ENCODE assay signal across 13 mouse cellular contexts in the genomic region with DNA sequence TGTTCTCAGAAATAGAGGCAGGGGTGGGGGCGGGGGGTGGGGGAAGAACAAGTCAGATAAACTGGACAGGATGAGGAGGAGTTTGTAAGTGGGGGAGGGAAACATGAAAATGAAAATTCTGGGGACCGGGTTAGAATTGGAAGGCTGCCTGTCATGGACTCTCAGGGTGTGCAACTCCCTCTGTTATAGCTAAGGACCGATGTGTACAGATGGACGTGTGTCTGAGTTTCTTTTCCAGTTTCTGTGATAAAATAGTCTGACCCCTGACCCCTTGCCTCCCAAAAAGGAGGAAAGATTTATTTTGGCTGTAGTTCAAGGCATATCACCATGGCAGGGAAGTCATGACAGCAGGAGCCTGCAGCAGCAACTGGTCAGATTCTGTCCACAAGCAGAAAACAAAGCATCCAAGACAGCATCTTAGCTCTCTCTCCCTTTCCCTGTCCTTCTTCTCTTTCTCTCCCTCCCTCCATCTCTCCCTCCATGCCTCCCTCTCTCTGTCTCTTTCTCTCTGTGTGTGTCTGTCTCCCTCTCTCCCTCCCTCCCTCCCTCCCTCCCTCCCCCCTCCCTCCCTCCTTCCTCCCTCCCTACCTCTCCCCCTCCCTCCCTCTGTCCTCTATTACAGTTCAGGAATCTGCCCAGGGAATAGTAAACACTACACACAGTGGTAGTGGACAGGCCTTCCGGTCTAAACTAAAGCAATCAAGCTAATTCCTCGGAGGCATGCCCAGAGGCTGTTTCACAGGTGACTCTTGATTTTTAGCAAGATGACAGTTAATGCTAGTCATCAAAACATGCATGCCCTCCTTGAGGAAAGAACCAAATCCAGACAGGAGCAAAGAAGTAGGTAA.
A peak's percentile ranks its signal among the peaks of the same experiment; 100 is the strongest.
DNase-seq lines count a peak whose midpoint lies in the region; ATAC-seq and TF ChIP-seq lines count a peak whose summit lies in the region.
"Had no signal": no experiment of that assay in that cellular context is flagged by ENCODE, and none has a peak within 500 bp of the region (broad histone marks: within the 10 kb centered on the region; RNA-seq: fewer than 3 reads in every experiment).

No protein-coding gene starts in this region.

- no peak for ATAC-seq in hindbrain, embryonic 12.5 days (ENCODE audit: low FRiP score)
- ATAC-seq in lung, embryonic 14.5 days (ENCODE audit: insufficient read depth) = peak; percentile 80
- ATAC-seq in heart, postnatal 0 days (ENCODE audit: insufficient read depth, low read depth) = peak; percentile 33; the same call in 1 of the 2 replicates
- ATAC-seq in inflammation-experienced regulatory T-cells, adult 6 months = no peak
- ATAC-seq: activated CD4-positive, CD25-positive, alpha-beta regulatory T cell, adult 4 months had no signal

- H3K27ac ChIP-seq in hindbrain, embryonic 10.5 days = peak overlapping the region; percentile 45; the same call in 1 of the 2 replicates
- no peak overlapping the region for H3K27ac ChIP-seq in hindbrain, embryonic 12.5 days
- H3K27ac ChIP-seq in lung, embryonic 14.5 days (ENCODE audit: low read depth) = no peak overlapping the region
- no peak overlapping the region for H3K27ac ChIP-seq in heart, postnatal 0 days (ENCODE audit: low read depth)

- no peak for TF ChIP-seq POLR2A in lung, adult 2 months (IDR thresholded peaks at IDR 0.05; ENCODE audit: borderline replicate concordance, extremely low read depth, low read depth, low read length)

- no peaks in the 10 kb centered on the region for H3K27me3 ChIP-seq in hindbrain, embryonic 10.5 days (ENCODE audit: insufficient read depth, poor library complexity, severe bottlenecking)
- H3K27me3 ChIP-seq in hindbrain, embryonic 12.5 days = no peaks in the 10 kb centered on the region
- no peaks in the 10 kb centered on the region for H3K27me3 ChIP-seq in lung, embryonic 14.5 days (ENCODE audit: insufficient read depth, low read length)
- H3K27me3 ChIP-seq in heart, postnatal 0 days (ENCODE audit: control insufficient read depth, insufficient read depth, low read length) = no peaks in the 10 kb centered on the region

- no peaks in the 10 kb centered on the region for H3K9me3 ChIP-seq in hindbrain, embryonic 10.5 days
- no peaks in the 10 kb centered on the region for H3K9me3 ChIP-seq in hindbrain, embryonic 12.5 days (replicated peaks)
- no peaks in the 10 kb centered on the region for H3K9me3 ChIP-seq in lung, embryonic 14.5 days (ENCODE audit: low read depth, low read length)
- H3K9me3 ChIP-seq in heart, postnatal 0 days (replicated peaks; ENCODE audit: control insufficient read depth, low read length) = no peaks in the 10 kb centered on the region

- H3K9ac ChIP-seq in hindbrain, embryonic 12.5 days = no peak overlapping the region
- no peak overlapping the region for H3K9ac ChIP-seq in lung, embryonic 14.5 days
- no peak overlapping the region for H3K9ac ChIP-seq in heart, postnatal 0 days (replicated peaks; ENCODE audit: low read depth, low read length)

- no peaks in the 10 kb centered on the region for H3K36me3 ChIP-seq in hindbrain, embryonic 10.5 days
- no peaks in the 10 kb centered on the region for H3K36me3 ChIP-seq in hindbrain, embryonic 12.5 days
- no peaks in the 10 kb centered on the region for H3K36me3 ChIP-seq in lung, embryonic 14.5 days (ENCODE audit: insufficient read depth)
- H3K36me3 ChIP-seq in heart, postnatal 0 days (replicated peaks; ENCODE audit: control insufficient read depth, insufficient read depth, low read length) = no peaks in the 10 kb centered on the region

- no peak overlapping the region for H3K4me3 ChIP-seq in hindbrain, embryonic 10.5 days
- H3K4me3 ChIP-seq in hindbrain, embryonic 12.5 days = no peak overlapping the region
- no peak overlapping the region for H3K4me3 ChIP-seq in lung, embryonic 14.5 days (ENCODE audit: low read depth, low read length)
- no peak overlapping the region for H3K4me3 ChIP-seq in lung, adult 2 months (replicated peaks; ENCODE audit: extremely low read depth, low read depth, low read length)
- H3K4me3 ChIP-seq in heart, postnatal 0 days (ENCODE audit: low read depth, low read length) = no peak overlapping the region
- H3K4me3 ChIP-seq: erythroblast, embryonic 14.5 days had no signal

- DNase-seq in embryo, embryonic 10 days (ENCODE audit: low spot score) = peak; percentile 15
- no peak for DNase-seq in embryo, embryonic 9.5 days (ENCODE audit: extremely low spot score)
- DNase-seq in hindbrain, embryonic 10.5 days (ENCODE audit: low spot score) = no peak
- peak; percentile 61 for DNase-seq in lung, embryonic 14.5 days
- no peak for DNase-seq in lung, adult 2 months
- peak; percentile 15 for DNase-seq in heart, postnatal 0 days (ENCODE audit: low spot score)
- DNase-seq: cerebellum, adult 18-20 months; gastrocnemius, postnatal 25 days; lung, postnatal 36 days had no signal

- H3K4me2 ChIP-seq in hindbrain, embryonic 12.5 days (replicated peaks) = no peak overlapping the region
- H3K4me2 ChIP-seq in lung, embryonic 14.5 days = peak overlapping the region; percentile 36; the same call in 1 of the 2 replicates
- peak overlapping the region; percentile 35 for H3K4me2 ChIP-seq in heart, postnatal 0 days (ENCODE audit: low read depth, low read length)

- TF ChIP-seq EP300 in heart, postnatal 0 days (IDR thresholded peaks at IDR 0.05; ENCODE audit: low read depth) = no peak

- H3K4me1 ChIP-seq in hindbrain, embryonic 10.5 days (replicated peaks) = peaks cover 14% of the 10 kb centered on the region
- H3K4me1 ChIP-seq in hindbrain, embryonic 12.5 days = no peaks in the 10 kb centered on the region
- H3K4me1 ChIP-seq in lung, embryonic 14.5 days (ENCODE audit: insufficient read depth) = no peaks in the 10 kb centered on the region
- H3K4me1 ChIP-seq in lung, adult 2 months (ENCODE audit: control insufficient read depth, insufficient read depth, low read length) = no peaks in the 10 kb centered on the region; the same call in 1 of the 2 replicates
- H3K4me1 ChIP-seq in heart, postnatal 0 days (ENCODE audit: control insufficient read depth, insufficient read depth) = no peaks in the 10 kb centered on the region

- WGBS in hindbrain, embryonic 10.5 days = 56% methylated on average over 6 of the region's 6 CpGs
- WGBS in hindbrain, embryonic 12.5 days = 52% methylated on average over 6 of the region's 6 CpGs
- 21% methylated on average over 6 of the region's 6 CpGs for WGBS in lung, embryonic 14.5 days
- 26% methylated on average over 6 of the region's 6 CpGs for WGBS in lung, adult 2 months
- 34% methylated on average over 6 of the region's 6 CpGs for WGBS in heart, postnatal 0 days

- TF ChIP-seq CTCF in lung, embryonic 14.5 days (IDR thresholded peaks at IDR 0.05; ENCODE audit: low read depth) = no peak
- TF ChIP-seq CTCF in lung, adult 2 months (IDR thresholded peaks at IDR 0.05; ENCODE audit: insufficient read depth, low read length) = no peak
- TF ChIP-seq CTCF in heart, postnatal 0 days (IDR thresholded peaks at IDR 0.05; ENCODE audit: low read depth) = no peak

Comparison
In these comparisons a context has a peak if more than half of its experiments do, and no peak if none do; other contexts are left out.
1. DNase-seq: peak in embryo, embryonic 10 days (single experiment), lung, embryonic 14.5 days (single experiment) and heart, postnatal 0 days (single experiment); none in embryo, embryonic 9.5 days (single experiment), hindbrain, embryonic 10.5 days (single experiment) and lung, adult 2 months (single experiment).
2. ATAC-seq: peak in lung, embryonic 14.5 days (single experiment) and heart, postnatal 0 days (single experiment); none in hindbrain, embryonic 12.5 days (single experiment) and inflammation-experienced regulatory T-cells, adult 6 months (single experiment).